Mouse (Mus musculus) c-Kit-negative CD71-positive TER-119-positive erythroid progenitor cells, embryonic 14.5 days (primary cell): ENCODE data around the gene 1700037H04Rik.

Source experiments
- DNase-seq: peaks from one replicate; pipeline ENCODE4 v3.0.0-alpha.2; 2013; ENCODE audit warnings: low read depth, low spot score

Gene 1700037H04Rik

GRCm38 (mm10) chr2:131179246-131179886 lies 19.5 kb upstream of the 1700037H04Rik start:
- no peak for DNase-seq

GRCm38 (mm10) chr2:131178828-131179245 lies 19.0 kb upstream of the 1700037H04Rik start:
- no peak for DNase-seq

- no peak for DNase-seq
Observed at GRCm38 (mm10) chr2:131177932-131178331, 18.1 kb upstream of the 1700037H04Rik start.

- no peak for DNase-seq
Observed at GRCm38 (mm10) chr2:131176491-131176890, 16.6 kb upstream of the 1700037H04Rik start.

- DNase-seq, result no peak
Observed at GRCm38 (mm10) chr2:131175945-131176309, 16.0 kb upstream of the 1700037H04Rik start.

- no peak for DNase-seq
Observed at GRCm38 (mm10) chr2:131175286-131175944, 15.5 kb upstream of the 1700037H04Rik start.

- peak; percentile 70 for DNase-seq
Observed at GRCm38 (mm10) chr2:131174700-131175099, 14.8 kb upstream of the 1700037H04Rik start.

- DNase-seq, result no peak
Observed at GRCm38 (mm10) chr2:131172322-131172721, 12.4 kb upstream of the 1700037H04Rik start.

- no peak for DNase-seq
Observed at GRCm38 (mm10) chr2:131171401-131172104, 11.7 kb upstream of the 1700037H04Rik start.

GRCm38 (mm10) chr2:131170936-131171335 lies 11.1 kb upstream of the 1700037H04Rik start:
- no peak for DNase-seq

- no peak for DNase-seq
Observed at GRCm38 (mm10) chr2:131168914-131169313, 9.0 kb upstream of the 1700037H04Rik start.

- DNase-seq, result no peak
Observed at GRCm38 (mm10) chr2:131167984-131168383, 8.1 kb upstream of the 1700037H04Rik start.

- DNase-seq, result no peak
Observed at GRCm38 (mm10) chr2:131166172-131166571, 6.3 kb upstream of the 1700037H04Rik start.

- DNase-seq, result no peak
Observed at GRCm38 (mm10) chr2:131163924-131164323, 4.0 kb upstream of the 1700037H04Rik start.

GRCm38 (mm10) chr2:131160671-131161111 lies 810 bp upstream of the 1700037H04Rik start:
- DNase-seq, result no peak

- DNase-seq, result peak; percentile 69
Observed at GRCm38 (mm10) chr2:131159491-131159910, 380 bp downstream of the 1700037H04Rik start.

- no peak for DNase-seq
Observed at GRCm38 (mm10) chr2:131156987-131157386, 2.9 kb downstream of the 1700037H04Rik start.

GRCm38 (mm10) chr2:131154036-131154435 lies 5.8 kb downstream of the 1700037H04Rik start:
- no peak for DNase-seq

GRCm38 (mm10) chr2:131152166-131152730 lies 7.6 kb downstream of the 1700037H04Rik start:
- DNase-seq, result peak; percentile 68

GRCm38 (mm10) chr2:131149254-131149578 lies 10.7 kb downstream of the 1700037H04Rik start:
- no peak for DNase-seq

- no peak for DNase-seq
Observed at GRCm38 (mm10) chr2:131148353-131149253, 11.3 kb downstream of the 1700037H04Rik start.
